Mouse (Mus musculus) activated CD4-positive, CD25-positive, alpha-beta regulatory T cell (primary cell): ENCODE data around the gene Oasl2. TPM values are rescaled to one million over a fixed set of nuclear protein-coding genes. Genes with fewer than 3 reads are reported as not detected.

ENCODE experiments used
- polyA plus RNA-seq, 2 experiments: library from polyadenylated mRNA; unstranded; fragments of 100-300 nt; shearing (Covaris generic); gene quantifications; one replicate each; pipeline ENCODE4 v1.2.1; 2017

The Oasl2 gene
- polyA plus RNA-seq = 10 to 100 TPM; 14.1 to 19.6 TPM

GRCm38 (mm10) chr5:114896688-114897373, at the start of gene Oasl2:
Gene Oasl2 (plus strand): TSS chr5:114896936.

GRCm38 (mm10) chr5:114853364-114853763, 43.4 kb upstream of the Oasl2 start, which contains the start of gene 4930519G04Rik:
Gene 4930519G04Rik (plus strand): TSS chr5:114853664.

GRCm38 (mm10) chr5:114858582-114858981, 38.2 kb upstream of the Oasl2 start, which contains the start of gene Gm9936:
Gene Gm9936 (minus strand): TSS chr5:114858682.

GRCm38 (mm10) chr5:114922998-114923473, 26.3 kb downstream of the Oasl2 start, which contains the start of gene Oasl1:
Gene Oasl1 (plus strand): TSS chr5:114923240.

DNA sequence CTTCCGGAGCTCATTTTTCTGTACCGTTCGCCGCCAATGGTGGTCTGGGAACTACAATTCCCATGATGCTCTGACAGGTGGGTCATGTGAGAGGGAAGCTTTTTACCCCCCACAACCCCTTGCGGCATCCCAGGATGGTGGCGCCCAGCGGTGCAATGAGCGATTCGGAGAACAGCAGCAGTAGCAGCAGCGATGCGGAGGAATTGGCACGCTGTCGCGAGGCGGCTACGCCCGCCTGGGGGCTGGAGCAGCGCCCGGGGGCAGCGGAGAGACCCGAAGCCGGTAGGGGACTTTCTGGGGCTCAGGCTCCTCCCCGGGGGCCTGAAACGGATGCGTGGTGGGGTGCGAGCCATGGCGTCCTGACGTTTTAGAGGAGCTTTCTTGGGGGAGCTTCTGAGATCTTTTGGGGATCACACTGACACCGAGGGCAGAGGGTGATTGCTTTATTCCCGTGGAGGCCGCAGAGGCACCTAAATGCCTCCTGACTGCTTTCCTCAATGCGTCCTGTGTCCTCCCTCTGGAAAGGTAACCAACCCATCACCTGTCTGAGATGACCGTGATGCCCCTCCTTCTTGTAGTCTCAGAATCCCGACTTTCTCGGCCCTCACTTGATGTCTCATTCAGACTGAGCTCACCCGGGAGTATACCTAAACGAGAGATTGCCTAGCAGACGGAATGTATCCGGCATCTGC, 45.5 kb downstream of the Oasl2 start, which contains the start of gene 2210016L21Rik:
TSS of gene 2210016L21Rik (plus strand) at position 85 of the 692 bp plus-strand sequence.

Other genes with a start within 250 kb of the Oasl2 start
- gene Trpv4, start 238.5 kb upstream of the Oasl2 start, polyA plus RNA-seq = 1 to 10 TPM in 1 of 2 experiments, under 1 TPM in 1; 0.29 to 1.4 TPM
- 100 to 1,000 TPM; 275 to 392 TPM for gene Gltp, start 206.0 kb upstream of the Oasl2 start, polyA plus RNA-seq
- gene Tchp, start 189.2 kb upstream of the Oasl2 start, polyA plus RNA-seq = 10 to 100 TPM; 14.8 to 20.0 TPM
- 100 to 1,000 TPM; 115 to 179 TPM for gene Ankrd13a, start 122.3 kb upstream of the Oasl2 start, polyA plus RNA-seq
- gene Git2, start 121.4 kb upstream of the Oasl2 start, polyA plus RNA-seq = 100 to 1,000 TPM; 122 to 142 TPM
- gene 1500011B03Rik, start 73.5 kb upstream of the Oasl2 start, polyA plus RNA-seq = 100 to 1,000 TPM in 1 of 2 experiments, 10 to 100 TPM in 1; 75.6 to 188 TPM
- under 1 TPM in 1 of 2 experiments, not detected in 1; 0.22 TPM for gene 4930519G04Rik, start 43.3 kb upstream of the Oasl2 start, polyA plus RNA-seq
- gene Gm9936, start 38.3 kb upstream of the Oasl2 start, polyA plus RNA-seq = under 1 TPM in 1 of 2 experiments, not detected in 1; 0.48 TPM
- 1 to 10 TPM; 1.9 to 6.5 TPM for gene Oasl1, start 26.3 kb downstream of the Oasl2 start, polyA plus RNA-seq
- 10 to 100 TPM; 44.6 to 56.6 TPM for gene 2210016L21Rik, start 45.2 kb downstream of the Oasl2 start, polyA plus RNA-seq
- gene Hnf1a, start 74.2 kb downstream of the Oasl2 start, polyA plus RNA-seq = under 1 TPM; 0.05 to 0.06 TPM
- 10 to 100 TPM; 55.5 to 58.1 TPM for gene Sppl3, start 114.2 kb downstream of the Oasl2 start, polyA plus RNA-seq
- not detected for gene Gm10401, start 201.4 kb downstream of the Oasl2 start, polyA plus RNA-seq
- 10 to 100 TPM; 43.3 to 48.4 TPM for gene Acads, start 222.4 kb downstream of the Oasl2 start, polyA plus RNA-seq
- gene Unc119b, start 238.0 kb downstream of the Oasl2 start, polyA plus RNA-seq = 10 to 100 TPM; 50.5 to 65.3 TPM